8 mouse cellular contexts compared by ENCODE assay signal in the genomic region with DNA sequence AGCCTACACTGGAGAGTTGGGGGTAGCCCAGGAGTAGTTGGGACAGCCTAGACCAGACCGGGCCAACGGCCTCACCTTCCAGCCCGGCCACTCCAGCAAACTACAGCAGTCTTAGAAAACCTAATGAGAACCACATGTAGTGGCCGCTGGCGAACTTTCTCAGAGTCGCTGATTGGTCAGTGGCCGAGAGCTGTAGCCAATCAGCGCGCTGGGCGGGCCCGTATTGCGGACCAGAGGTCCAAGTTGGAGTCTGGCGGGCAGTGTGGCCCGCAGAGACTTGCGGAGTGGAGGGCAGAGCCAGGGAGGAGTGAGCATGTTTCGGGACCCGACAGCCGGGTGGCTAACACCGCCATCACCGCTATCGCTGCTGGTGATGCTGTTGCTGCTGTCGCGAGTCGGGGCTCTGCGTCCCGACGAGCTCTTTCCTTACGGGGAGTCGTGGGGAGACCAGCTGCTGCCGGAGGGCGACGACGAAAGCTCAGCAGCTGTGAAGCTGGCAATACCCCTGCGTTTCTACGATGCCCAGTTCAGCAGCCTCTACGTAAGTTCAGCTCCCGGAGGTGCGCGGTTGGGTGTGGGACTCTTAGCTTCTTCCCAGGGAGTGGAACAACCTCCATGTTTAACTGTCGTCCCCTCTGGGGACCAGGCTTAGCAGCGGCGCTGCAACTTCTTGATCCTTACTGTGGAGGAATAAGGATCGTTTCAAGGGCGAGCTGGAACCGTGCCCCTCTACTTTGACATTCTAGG. TPM values are rescaled to one million over a fixed set of nuclear protein-coding genes. Genes with fewer than 3 reads are reported as not detected.
DNase-seq lines count a peak whose midpoint lies in the region; TF ChIP-seq lines count a peak whose summit lies in the region.

A gene (plus strand): TSS at position 241 of the 747 bp plus-strand sequence.

- TF ChIP-seq CTCF in cortical plate, adult 2 months (IDR thresholded peaks at IDR 0.05; ENCODE audit: extremely low read depth, insufficient read depth, low read length) = no peak

- H3K9me3 ChIP-seq in megakaryocyte, embryonic 14.5 days = peaks cover 3% of the 10 kb centered on the region; the same call in 1 of the 2 replicates

- intact Hi-C loops in gastrocnemius, postnatal 14 days (cut with DNase I; ENCODE audit: low total_unique reads) = no loop called here
- intact Hi-C loops in left cerebral cortex, postnatal 10 days (cut with DNase I) = loop anchor here (5.0 kb wide), 2 partner anchors 44 to 46 kb away; no protein-coding TSS in a partner anchor

- TF ChIP-seq POLR2A in cortical plate, adult 2 months (IDR thresholded peaks at IDR 0.05; ENCODE audit: extremely low read depth, insufficient read depth, low read length) = no peak

- no peak within 1 kb of the TSS; the same call in 1 of the 2 replicates for H3K27ac ChIP-seq in cortical plate, adult 2 months (ENCODE audit: insufficient read depth, low read length)

- H3K4me3 ChIP-seq in cortical plate, adult 2 months (ENCODE audit: insufficient read depth, low read length) = peak within 1 kb of the TSS; percentile 41
- H3K4me3 ChIP-seq in megakaryocyte, embryonic 14.5 days (replicated peaks) = peak within 1 kb of the TSS; percentile 92

- no peaks in the 10 kb centered on the region for H3K36me3 ChIP-seq in megakaryocyte, embryonic 14.5 days (replicated peaks; ENCODE audit: low read length)

- DNase-seq in WW6 (ENCODE audit: low read depth, low spot score) = peak; percentile 72
- peak; percentile 94 for DNase-seq in gastrocnemius, postnatal 14 days
- DNase-seq in hindlimb bud, embryonic 11.5 days (ENCODE audit: extremely low spot score, low read depth, low spot score) = peak; percentile 96
- DNase-seq in left cerebral cortex, postnatal 10 days (ENCODE audit: extremely low spot score in 1 of 2, low spot score in 2 of 2) = peak; percentile 50 to 93
- peak; percentile 89 for DNase-seq in right cerebral cortex, postnatal 10 days (ENCODE audit: low spot score in 2 of 2)
- DNase-seq in urinary bladder, postnatal 25 days (ENCODE audit: low spot score) = peak; percentile 74

- H3K4me1 ChIP-seq in cortical plate, adult 2 months (ENCODE audit: control insufficient read depth, insufficient read depth, low read length) = peaks cover 1% of the 10 kb centered on the region; the same call in 1 of the 2 replicates
- H3K4me1 ChIP-seq in megakaryocyte, embryonic 14.5 days = peaks cover 21% of the 10 kb centered on the region

- peaks cover 68% of the 10 kb centered on the region for H3K27me3 ChIP-seq in megakaryocyte, embryonic 14.5 days (replicated peaks)

RNA-seq across cellular contexts. Expression of the gene that starts here (rescaled TPM):
- polyA plus RNA-seq in cortical plate, adult 2 months (2012; rRNA removed) = 2.2 TPM in 2 replicates
- 10 to 100 TPM; 46.5 to 62.5 TPM for total RNA-seq in gastrocnemius, postnatal 14 days (2021)
- total RNA-seq in left cerebral cortex, postnatal 10 days (2021) = 10 to 100 TPM; 13.0 to 14.9 TPM
- 0.15 and 0.34 TPM in 2 replicates for polyA plus RNA-seq in megakaryocyte, embryonic 14.5 days (2012; ENCODE audit: insufficient read depth, low replicate concordance)
